Mouse (Mus musculus) kidney, adult 11 months (tissue): ENCODE measurements around the gene Nfkbil1.
"Not testable (repeated sequence)": the region's sequence is repeated elsewhere in the genome, so short reads cannot be mapped to it uniquely, and the experiment has no call there.

ENCODE experiments used
- DNase-seq: peaks from one replicate; pipeline ENCODE4 v3.0.0; 2022

Gene Nfkbil1

DNA sequence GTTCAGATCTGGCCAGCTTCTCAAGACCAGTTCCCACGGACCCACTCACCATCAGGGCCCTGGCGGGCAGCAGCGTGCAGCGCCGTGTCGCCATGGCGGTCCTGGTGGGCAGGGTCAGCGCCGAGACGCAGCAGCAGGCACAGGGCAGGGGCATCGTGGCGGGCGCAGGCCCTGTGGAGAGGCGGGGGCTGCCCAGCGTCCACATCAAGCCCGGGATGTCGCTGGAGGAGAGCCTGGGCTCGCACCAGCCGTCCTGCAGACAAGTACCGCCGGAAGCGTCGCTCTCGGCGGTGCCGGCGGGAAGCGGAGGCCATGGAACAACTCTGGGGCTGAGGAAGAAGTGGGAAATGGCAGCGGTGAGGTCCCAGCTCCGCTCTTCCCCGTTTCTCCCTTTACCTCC, 689 bp downstream of the Nfkbil1 start:
- peak; percentile 36 for DNase-seq

DNA sequence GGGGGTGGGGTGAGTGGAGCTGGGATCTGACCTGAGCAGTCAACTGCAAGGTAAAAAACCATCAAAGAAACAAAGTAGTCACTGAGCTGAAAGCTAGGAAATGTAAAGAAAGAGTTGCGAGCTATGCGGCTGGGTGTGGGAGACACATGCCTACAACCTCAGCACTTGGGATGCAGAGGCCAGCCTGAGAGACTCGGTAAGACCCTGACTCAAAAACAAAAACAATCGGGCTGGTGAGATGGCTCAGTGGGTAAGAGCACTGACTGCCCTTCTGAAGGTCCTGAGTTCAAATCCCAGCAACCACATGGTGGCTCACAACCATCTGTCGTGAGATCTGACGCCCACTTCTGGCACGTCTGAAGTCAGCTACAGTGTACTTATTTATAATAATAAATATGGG, 1.5 kb downstream of the Nfkbil1 start:
- not testable (repeated sequence) for DNase-seq

DNA sequence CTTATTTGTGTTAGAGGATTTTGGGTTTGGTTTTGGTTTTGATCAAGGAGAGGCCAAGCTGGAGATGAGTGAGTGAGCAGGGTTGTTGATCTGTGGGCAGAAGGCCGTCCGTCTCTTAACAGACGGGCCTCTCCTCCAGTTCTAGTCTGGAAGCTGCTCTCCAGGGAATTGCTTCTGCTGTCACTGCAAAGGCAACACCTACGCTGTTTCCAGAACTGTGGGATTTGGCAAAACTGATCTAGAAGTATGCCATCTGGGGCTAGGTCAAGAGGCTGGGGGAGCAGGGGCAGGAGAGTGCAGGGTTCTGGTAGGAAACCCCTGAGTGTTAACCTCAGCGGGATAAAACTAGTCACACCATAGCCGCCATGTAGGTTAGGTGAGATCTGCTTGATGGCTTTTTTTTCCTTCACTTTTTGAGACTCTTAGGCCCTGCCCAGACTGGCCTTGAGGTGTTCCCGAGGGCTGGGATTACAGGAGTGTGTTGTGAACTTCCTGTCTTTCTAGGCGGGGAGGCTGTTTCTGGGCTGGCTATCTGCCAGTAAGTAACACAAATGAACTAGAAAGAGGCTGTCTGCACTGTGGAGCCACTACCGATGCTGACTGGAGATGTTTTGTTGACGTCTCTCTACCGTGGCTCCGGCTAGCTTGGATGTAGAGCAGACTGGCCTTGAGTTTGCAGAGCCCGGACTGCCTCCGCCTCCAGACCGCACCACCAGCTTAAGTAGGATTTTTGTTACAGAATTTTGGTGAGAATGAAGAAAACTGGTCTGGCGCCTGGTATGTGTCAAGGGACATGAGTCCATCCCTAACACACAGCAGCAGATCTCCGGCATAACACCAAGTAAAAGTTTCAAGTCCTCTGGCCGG, 2.2 kb downstream of the Nfkbil1 start, which contains the start of gene Atp6v1g2:
Atp6v1g2 (plus strand) TSS at position 547 of the 867 bp plus-strand sequence.
- DNase-seq, result no peak

DNA sequence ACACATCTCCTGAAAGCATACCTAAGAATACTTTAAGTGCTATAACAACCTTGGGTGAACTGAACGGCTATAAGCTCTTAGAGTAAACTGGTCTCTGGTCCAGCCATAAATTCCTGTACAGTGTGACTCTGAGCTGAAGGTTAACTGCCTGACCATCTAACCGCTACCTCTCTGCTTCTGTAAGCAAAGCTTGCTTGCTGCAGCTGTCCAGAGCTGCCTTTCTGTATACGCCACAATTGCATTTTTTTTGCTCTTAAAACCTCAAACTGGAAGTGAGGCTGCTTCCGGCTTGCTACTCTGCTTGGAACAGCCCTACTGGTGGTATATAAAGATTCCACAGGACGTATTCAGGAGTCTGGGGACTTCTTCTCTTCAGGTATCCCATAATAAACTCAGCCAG, 2.9 kb downstream of the Nfkbil1 start:
- no peak for DNase-seq

DNA sequence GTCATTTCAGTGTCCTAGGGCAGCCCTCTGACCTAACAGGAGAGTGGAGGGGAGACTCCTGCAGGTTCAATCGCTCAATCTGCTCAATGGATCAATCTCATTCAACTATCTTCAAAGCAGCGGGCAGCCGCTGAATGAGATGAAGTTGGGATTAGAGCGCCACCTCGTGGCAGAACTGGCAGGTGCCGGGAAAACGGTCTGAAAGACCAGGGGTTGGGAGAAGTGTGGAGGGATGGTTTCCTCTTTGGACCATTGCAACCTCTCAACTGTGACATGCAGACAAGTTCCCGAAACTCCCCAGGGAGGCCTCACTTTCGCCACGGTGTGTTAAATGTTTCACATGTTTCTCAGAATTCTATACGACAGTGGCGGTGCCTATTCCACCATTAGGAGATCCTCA, 3.5 kb downstream of the Nfkbil1 start:
- DNase-seq, result peak; percentile 69

DNA sequence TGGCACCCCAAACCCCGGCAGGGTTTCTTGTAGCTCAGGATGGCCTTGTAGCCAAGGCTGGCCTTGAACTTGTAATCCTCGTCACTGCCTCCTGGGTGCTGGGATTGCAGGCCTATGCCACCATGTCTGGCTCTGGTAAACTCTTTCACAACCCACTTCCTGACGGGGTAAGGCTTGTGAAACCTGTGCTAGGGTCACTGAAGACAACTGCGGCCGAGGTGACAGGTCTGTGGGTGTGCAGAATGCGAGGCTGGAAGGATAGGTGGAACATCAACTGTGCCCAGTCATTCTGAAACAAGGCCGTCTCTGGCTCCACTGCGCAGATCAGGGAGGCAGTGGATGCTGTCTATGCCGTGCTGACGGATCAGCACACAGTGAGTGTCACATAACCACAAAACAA, 4.6 kb downstream of the Nfkbil1 start:
- no peak for DNase-seq

DNA sequence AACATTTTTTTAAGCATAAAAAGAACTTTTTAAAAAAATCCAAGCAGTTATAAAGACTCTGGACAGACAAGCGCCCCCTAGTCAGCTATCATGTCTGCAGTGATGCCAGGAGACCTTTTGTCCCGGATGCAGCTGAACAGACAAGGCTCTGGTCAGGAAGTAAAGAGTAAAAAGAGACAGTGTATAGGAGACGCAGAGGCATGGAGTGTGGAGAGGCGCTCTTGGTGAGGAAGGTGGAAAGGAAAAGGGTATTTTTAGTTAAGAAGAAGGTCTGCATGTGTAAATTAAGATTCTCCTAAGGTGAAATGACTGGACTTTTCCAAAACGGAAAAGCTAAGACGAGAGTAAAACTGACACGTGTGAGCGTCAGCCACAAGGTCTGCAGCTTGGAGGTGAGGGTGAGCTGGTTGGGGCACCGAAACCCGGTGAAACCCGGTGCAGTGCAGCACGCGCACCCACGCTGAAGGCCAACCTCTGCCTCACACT, 9.0 kb downstream of the Nfkbil1 start:
- no peak for DNase-seq

DNA sequence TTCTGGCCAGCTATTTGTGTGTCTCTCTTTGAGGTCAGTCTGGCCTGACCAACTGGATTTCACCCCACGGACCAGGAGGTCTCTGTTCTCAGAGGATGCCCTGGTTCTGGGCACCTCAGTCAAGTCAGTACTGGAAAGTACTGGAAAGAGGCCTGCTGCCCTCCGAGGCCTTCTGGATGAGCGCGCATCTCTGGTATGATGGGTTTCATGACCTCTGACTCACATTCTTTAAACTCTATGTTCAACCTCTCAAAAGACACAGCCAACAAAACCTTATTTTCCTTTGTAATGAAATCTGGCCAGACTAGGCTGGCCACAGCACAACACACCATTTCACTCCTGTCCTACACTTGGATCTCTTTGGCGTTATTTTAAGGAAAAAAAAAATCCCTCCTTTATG, 10.1 kb downstream of the Nfkbil1 start:
- DNase-seq, result no peak

DNA sequence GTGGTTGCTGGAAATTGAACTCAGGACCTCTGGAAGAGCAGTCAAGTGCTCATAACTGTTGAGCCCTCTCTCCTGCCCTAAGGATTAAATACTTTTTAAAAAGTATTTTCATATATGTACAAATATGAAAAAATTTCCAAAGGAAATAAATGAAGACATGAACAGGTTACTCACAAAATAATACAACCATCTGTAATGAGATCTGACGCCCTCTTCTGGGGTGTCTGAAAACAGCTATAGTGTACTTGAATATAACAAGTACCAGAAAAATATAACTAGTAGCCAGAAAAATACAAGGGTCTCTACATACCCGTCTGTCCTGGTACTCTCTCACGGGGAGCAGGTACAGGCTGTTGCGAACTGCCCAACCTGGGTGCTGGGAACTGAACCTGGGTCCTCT, 11.0 kb downstream of the Nfkbil1 start:
- DNase-seq, result no peak

DNA sequence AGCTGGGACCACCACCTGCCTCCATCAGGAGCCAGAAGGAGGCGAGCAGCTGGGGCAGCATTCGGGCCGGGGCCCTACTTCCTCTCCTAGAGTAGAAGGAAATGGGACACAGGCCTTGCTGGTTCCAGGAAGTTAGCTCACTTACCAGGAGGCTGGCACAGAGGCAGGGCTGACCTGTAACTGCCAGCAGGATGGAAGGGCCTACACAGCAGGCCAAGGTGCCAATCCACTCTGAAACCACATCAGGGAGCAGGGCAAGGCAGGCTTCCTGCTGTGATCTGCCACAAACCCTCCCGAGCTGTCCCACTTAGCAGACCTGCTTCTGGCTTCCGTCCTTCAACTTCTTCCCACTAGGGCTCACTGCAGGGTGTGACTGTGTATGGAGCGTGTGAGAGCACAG, 13.3 kb downstream of the Nfkbil1 start:
- no peak for DNase-seq

DNA sequence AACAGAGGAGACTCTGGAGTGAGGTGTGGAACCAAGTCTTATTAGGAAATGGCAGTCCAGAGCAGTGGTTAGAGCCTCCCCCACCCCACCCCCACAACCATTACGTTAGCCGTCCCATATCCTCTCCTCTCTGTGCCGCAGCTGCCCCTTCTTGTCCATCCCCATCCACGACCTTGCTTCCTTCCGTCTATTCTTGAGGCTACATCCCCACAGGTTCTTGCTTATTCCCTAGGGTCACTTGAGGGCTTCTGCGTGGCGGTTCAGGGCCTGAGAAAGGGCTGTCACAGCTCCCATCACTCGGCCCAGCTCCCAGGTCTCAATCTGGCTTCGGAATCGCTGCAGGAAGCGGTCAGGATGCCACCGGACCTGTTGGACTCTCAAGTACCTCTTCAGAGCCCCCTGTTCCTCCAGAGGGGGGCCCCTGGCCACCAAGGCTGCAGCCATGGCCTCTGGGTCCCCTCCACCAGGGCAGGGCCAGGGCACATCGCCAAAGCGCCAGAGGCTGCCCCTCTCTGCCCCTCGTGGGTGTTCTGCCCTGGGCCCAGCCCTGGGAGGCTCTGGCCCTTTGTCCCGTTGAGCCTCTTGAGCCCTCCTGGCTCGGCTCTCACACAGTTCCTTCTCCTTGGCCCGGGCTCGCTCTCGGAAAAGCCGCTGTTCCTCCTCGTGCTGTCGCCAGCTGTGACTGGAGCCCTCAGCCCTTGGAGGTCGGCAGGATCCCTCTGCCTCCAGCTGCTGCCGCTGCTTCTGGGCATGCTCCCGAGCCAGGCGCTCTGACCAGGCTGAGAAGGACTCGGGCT, 15.2 kb downstream of the Nfkbil1 start, which contains the start of gene Gm16181:
Gm16181 (plus strand) TSS at position 679 of the 797 bp plus-strand sequence.
- DNase-seq, result no peak

DNA sequence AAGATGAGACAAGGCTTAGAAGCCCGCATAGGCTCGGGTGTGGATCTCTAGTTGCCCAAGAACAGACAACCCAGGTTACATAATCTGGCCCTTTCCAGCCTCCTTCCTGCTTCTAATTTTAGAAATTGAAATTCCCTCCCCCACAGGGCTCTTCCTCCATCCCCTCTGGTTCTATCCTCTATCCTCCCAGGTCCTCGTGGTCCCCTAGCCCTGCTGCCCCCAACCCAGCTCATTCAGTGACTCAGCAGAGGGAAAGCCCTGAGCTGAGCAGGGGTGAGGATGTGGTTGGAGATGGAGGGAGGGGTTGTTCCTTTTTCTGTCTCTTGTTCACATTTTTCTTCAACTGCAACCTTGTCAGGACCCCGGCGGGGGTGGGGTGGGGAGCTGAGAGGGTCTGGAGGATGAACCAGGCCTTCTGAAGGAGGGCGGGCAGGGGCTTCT, 16.0 kb downstream of the Nfkbil1 start:
- DNase-seq, result no peak

DNA sequence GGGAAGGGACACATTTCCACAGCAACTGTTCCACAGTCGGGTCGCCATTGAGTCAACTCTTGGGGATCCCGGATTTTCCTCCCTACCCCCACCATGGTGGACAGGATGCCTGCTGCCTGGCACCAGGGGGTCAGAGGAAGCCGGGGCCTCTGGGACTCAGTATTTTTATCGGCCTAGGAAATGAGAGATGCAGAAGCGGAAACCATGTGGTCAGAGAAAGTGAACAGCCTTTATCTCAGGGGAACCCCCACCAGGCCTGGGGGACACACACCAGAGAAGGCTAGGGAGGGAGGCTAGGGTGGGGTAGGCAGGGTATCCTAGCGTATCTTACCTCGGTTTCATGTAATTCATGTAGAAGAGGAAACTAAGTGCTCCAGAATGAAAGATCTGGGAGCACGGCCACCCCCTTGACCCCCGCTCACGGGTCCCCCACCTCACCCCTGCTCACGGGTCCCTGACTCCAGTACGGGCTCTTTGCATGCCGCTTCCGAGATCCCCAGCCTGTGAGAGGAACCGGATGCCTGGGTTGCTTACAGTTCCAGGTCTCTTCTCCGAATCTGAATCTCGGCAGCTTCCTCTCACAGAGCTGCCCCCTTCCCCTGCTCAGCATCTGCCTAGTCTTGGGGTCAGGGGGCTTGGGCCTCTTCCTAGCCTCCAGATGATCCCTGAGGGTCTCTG, 16.9 kb downstream of the Nfkbil1 start:
- peak; percentile 43 for DNase-seq

DNA sequence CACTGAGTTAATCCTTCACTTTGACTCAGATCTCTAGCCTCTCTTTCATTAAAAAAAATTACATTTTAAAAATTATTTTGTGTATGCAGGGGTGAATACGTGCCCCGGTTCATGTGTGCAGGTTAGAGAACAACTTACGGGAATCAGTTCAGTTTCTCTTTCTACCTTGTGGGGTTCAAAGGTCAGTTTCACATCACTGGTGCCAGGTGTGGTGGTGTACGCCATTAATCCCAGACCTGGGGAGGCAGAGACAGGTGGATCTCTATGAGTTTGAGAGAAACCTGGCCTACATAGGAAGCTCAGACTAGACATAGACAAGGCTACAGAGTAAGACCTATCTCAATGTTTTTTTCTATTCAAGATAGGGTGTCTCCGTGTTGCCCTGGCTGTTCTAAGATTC, 22.5 kb downstream of the Nfkbil1 start:
- DNase-seq, result no peak

DNA sequence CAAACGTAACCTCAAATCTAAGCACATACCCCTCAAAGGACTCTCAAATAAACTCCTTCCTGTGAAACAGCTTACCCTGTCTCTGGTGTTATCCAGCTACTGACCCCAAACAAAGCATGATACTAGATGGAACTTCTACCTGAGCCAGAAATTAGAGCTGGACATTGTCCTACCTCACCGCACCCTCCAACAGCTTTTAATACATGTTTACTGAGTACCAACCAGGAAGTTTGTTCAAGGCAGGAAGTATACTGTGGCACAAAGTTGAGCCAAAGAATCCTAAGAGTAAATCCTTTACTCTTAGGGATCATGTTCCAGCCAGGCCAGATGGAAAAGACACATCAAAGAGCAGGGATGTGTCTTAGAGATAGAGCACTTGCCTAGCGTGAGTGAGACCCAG, 25.0 kb downstream of the Nfkbil1 start:
- DNase-seq, result no peak

DNA sequence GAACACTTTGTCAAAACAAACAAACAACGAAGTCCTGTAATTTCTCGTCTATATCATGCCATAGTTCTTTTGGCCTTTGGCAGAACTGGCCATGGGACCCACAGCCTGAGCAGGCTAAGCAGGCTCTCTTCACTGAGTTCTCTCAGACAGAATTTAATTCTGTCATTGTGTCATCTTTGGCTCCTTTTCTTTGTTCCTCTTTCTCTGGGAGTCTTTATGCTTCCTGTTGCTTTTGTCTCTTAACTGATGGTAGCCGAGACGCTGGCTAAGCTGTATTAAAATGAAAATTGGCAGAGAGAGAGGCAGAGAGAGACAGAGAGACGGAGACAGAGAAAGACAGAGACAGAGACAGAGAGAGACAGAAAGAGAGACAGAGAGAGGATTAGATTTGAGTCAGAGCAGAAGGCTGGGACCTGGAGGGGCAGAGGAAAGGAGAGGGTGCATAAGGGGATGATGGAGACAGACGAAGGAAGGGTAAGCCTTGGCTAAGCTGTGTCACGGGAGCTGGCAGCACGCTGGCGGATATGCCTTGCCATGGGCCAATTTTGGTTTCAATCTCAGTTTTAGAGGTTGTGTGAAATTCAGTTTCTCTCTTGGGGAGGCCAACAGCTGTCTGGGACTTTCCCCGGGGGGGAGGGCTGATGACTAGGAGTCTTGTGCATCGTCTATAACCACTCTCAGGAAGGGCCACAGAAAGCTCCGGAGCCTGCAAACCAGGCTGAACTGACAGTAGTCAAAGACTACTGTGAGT, 25.6 kb downstream of the Nfkbil1 start:
- DNase-seq, result no peak

DNA sequence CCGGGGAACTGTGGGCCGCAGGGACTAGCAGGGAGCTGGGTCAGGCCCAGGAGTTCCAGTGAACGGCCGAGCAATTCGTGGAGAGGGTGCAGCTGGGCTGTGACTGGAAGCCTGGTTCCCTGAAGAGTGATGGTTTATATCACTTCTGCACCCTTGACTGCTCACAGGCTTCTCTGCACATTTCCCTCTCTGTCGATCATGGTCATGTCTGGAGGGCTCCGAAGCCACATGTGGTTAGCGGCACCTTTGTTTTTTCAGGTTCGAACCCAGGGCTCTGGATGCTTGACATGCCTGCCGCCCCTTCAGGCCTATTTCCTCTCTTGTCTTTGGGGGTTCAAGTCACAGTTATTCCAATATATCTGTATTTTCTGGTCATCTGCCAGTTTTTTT, 30.2 kb downstream of the Nfkbil1 start:
- DNase-seq, result no peak

DNA sequence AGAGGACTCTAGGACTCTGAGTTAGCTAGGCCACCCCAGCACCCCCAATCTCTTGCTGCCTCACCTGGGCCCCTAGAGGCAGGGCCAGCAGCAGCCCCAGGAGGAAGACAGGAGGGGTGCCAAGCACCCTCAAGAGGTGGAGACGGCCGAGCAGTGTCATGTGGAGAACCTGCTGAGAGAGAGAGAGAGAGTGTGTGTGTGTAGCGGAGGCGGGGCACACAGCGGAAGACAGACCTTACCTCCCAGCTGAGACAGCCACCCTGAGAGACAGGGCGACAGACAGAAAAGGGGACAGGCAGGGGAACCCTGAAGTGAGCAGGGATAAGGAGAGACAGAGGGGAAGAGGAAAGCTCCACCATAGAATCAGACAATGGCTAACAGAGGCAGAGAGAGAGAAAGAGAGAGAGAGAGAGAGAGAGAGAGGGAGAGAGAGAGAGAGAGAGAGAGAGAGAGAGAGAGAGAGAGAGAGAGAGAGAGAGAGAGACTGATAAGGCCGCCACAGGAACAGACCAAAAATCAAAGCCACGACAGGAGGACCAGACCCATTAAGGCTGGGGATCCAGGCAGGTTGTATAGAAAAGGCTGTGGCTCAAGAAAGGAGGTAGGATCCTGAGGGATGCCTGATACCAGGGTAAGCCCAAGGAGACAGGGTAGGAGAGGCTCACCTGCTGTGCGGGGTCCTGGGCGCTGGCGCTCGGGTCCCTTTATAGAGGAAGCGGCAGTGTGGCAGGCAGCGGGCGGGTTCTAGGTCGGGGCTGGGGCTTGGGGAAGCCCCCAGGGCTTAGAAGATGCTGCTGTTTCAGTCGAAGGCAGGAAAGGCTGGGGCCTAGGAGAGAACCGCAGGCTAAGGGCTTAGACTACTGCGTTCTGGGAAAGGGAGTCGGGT, 30.9 kb downstream of the Nfkbil1 start, which contains the start of gene Lta:
Lta (minus strand) TSS at position 858 of the 886 bp plus-strand sequence.
- DNase-seq, result no peak

DNA sequence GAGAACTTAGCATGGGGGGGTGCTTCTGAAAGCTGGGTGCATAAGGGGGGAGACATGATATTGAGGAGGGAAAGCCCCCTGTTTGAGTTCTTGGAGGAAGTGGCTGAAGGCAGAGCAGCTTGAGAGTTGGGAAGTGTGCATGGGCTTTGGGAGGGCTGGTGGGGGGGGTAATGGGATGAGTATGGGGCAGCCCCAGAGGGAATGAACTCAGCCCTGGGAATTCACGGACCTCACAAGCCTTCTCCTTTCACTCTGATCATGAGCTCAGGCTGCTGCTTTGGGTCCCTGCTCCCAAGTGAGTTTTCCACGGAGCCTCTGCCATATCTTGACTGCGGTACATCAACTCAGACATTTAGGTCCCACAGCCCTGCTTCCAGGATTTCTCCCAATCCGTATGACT, 33.1 kb downstream of the Nfkbil1 start:
- no peak for DNase-seq

DNA sequence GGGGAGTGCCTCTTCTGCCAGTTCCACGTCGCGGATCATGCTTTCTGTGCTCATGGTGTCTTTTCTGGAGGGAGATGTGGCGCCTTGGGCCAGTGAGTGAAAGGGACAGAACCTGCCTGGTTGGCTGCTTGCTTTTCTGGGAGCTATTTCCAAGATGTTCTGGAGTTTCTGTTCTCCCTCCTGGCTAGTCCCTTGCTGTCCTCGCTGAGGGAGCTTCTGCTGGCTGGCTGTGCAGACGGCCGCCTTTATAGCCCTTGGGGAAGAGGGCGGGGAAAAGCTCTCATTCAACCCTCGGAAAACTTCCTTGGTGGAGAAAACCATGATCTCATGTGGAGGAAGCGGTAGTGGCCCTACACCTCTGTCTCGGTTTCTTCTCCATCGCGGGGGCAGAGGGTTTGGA, 33.8 kb downstream of the Nfkbil1 start, which contains the start of gene Tnf:
Tnf (minus strand) TSS at position 221 of the 400 bp plus-strand sequence.
- DNase-seq, result no peak

DNA sequence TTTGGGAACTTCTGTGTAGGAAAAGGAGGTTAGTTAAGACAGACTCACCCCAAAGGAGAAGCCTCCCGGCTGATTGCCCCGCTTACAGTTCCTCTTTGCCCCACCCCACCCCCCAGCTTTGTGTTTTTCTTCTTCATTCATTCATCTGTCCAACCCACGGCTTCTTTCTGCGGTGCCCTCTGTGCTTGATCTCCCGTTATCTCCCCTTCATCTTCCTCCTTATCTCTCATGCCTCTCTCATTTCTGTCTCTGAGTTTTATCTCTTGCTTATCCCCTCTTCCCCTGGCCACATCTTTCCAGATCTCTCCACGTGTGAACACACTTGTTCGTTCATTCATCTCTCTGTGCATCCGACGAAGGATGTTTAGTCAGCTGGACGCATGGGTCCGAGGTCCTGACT, 34.5 kb downstream of the Nfkbil1 start:
- no peak for DNase-seq
